8 mouse cellular contexts compared by ENCODE assay signal in the genomic region with DNA sequence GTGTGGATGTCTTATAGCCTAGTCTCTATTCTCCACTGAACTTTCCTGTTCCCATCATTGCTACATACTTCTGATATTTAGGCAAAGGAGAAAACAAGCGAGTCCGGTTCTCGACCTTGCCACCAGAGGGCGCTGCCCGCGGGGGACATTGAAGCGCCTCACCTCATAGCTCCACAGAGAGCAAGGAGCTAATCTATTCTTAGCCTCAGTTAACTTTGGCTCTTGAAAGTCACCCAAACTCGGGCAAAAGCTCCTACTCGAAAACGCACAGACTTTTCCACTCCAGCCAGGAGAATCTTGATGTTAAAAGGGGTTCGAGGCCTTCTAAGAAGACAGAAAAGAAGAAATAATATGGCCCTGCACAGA. TPM values are rescaled to one million over a fixed set of nuclear protein-coding genes. Genes with fewer than 3 reads are reported as not detected.
A peak's percentile ranks its signal among the peaks of the same experiment; 100 is the strongest.
DNase-seq lines count a peak whose midpoint lies in the region; ATAC-seq and TF ChIP-seq lines count a peak whose summit lies in the region.

No protein-coding gene starts in this region.

- peak overlapping the region; percentile 93 for H3K27ac ChIP-seq in bone marrow, adult 2 months (ENCODE audit: control insufficient read depth, insufficient read depth, low read depth, low read length, poor library complexity)
- H3K27ac ChIP-seq in embryonic facial prominence, embryonic 15.5 days (replicated peaks), result peak overlapping the region; percentile 92
- H3K27ac ChIP-seq in heart, embryonic 10.5 days, result peak overlapping the region; percentile 93; the same call in 1 of the 2 replicates
- H3K27ac ChIP-seq in kidney, embryonic 15.5 days, result peak overlapping the region; percentile 90
- no peak overlapping the region for H3K27ac ChIP-seq in liver, embryonic 11.5 days (ENCODE audit: low read depth, low read length)

- TF ChIP-seq POLR2A in bone marrow, adult 2 months (IDR thresholded peaks at IDR 0.05; ENCODE audit: borderline replicate concordance, control insufficient read depth, low read depth, low read length), result no peak

- 0% methylated on average over 11 of the region's 11 CpGs for WGBS in bone marrow, adult 2 months
- WGBS in embryonic facial prominence, embryonic 15.5 days, result 1% methylated on average over 11 of the region's 11 CpGs
- WGBS in heart, embryonic 10.5 days, result under 1% methylated on average over 11 of the region's 11 CpGs
- under 1% methylated on average over 11 of the region's 11 CpGs for WGBS in kidney, embryonic 15.5 days
- WGBS in liver, embryonic 11.5 days, result under 1% methylated on average over 11 of the region's 11 CpGs

- H3K27me3 ChIP-seq in embryonic facial prominence, embryonic 15.5 days, result no peaks in the 10 kb centered on the region
- no peaks in the 10 kb centered on the region for H3K27me3 ChIP-seq in heart, embryonic 10.5 days (ENCODE audit: insufficient read depth, poor library complexity, severe bottlenecking)
- H3K27me3 ChIP-seq in kidney, embryonic 15.5 days, result no peaks in the 10 kb centered on the region
- no peaks in the 10 kb centered on the region for H3K27me3 ChIP-seq in liver, embryonic 11.5 days (replicated peaks; ENCODE audit: control insufficient read depth, insufficient read depth, low read length)
- no peaks in the 10 kb centered on the region for H3K27me3 ChIP-seq in splenic B cell, adult 2 months (ENCODE audit: control insufficient read depth, insufficient read depth, low read length, poor library complexity, severe bottlenecking)

- peak; percentile 91 for DNase-seq in A20 (ENCODE audit: low read depth, low spot score)
- peak; percentile 93 for DNase-seq in heart, embryonic 10.5 days (ENCODE audit: low spot score)
- DNase-seq in liver, embryonic 11.5 days (ENCODE audit: low spot score), result peak; percentile 82
- DNase-seq in naive thymus-derived CD4-positive, alpha-beta T cell, adult 2 months (ENCODE audit: low read depth), result peak; percentile 93
- peak; percentile 88 for DNase-seq in splenic B cell, adult 2 months (ENCODE audit: low read depth, low spot score)

- no peaks in the 10 kb centered on the region for H3K36me3 ChIP-seq in embryonic facial prominence, embryonic 15.5 days
- H3K36me3 ChIP-seq in heart, embryonic 10.5 days, result no peaks in the 10 kb centered on the region
- H3K36me3 ChIP-seq in kidney, embryonic 15.5 days, result no peaks in the 10 kb centered on the region
- no peaks in the 10 kb centered on the region for H3K36me3 ChIP-seq in liver, embryonic 11.5 days (ENCODE audit: control insufficient read depth, insufficient read depth, low read length)
- no peaks in the 10 kb centered on the region for H3K36me3 ChIP-seq in splenic B cell, adult 2 months (ENCODE audit: control insufficient read depth, insufficient read depth, low read length, poor library complexity, severe bottlenecking)

- TF ChIP-seq CTCF in bone marrow, adult 2 months (IDR thresholded peaks at IDR 0.05; ENCODE audit: control insufficient read depth, insufficient read depth, low read length), result peak; percentile 94

- H3K4me2 ChIP-seq in embryonic facial prominence, embryonic 15.5 days (replicated peaks), result peak overlapping the region; percentile 93
- peak overlapping the region; percentile 91 for H3K4me2 ChIP-seq in kidney, embryonic 15.5 days
- peak overlapping the region; percentile 97 for H3K4me2 ChIP-seq in liver, embryonic 11.5 days

- ATAC-seq in embryonic facial prominence, embryonic 15.5 days (ENCODE audit: insufficient number of reproducible peaks, low FRiP score, low TSS enrichment, low read depth), result no peak; the same call in 1 of the 2 replicates
- peak; percentile 57 for ATAC-seq in kidney, embryonic 15.5 days (replicated peaks; ENCODE audit: low FRiP score)
- peak; percentile 63 for ATAC-seq in liver, embryonic 11.5 days (replicated peaks; ENCODE audit: low FRiP score)

- H3K9ac ChIP-seq in embryonic facial prominence, embryonic 15.5 days, result no peak overlapping the region
- H3K9ac ChIP-seq in kidney, embryonic 15.5 days, result peak overlapping the region; percentile 74; the same call in 1 of the 2 replicates
- H3K9ac ChIP-seq in liver, embryonic 11.5 days (ENCODE audit: low read depth, low read length), result no peak overlapping the region; the same call in 1 of the 2 replicates

- H3K4me3 ChIP-seq in bone marrow, adult 2 months (replicated peaks; ENCODE audit: control insufficient read depth, low read depth, low read length), result peak overlapping the region; percentile 83
- H3K4me3 ChIP-seq in embryonic facial prominence, embryonic 15.5 days (replicated peaks), result peak overlapping the region; percentile 74
- peak overlapping the region; percentile 83 for H3K4me3 ChIP-seq in heart, embryonic 10.5 days
- peak overlapping the region; percentile 73 for H3K4me3 ChIP-seq in kidney, embryonic 15.5 days (replicated peaks)
- peak overlapping the region; percentile 65 for H3K4me3 ChIP-seq in liver, embryonic 11.5 days (ENCODE audit: low read depth, low read length)

- H3K9me3 ChIP-seq in embryonic facial prominence, embryonic 15.5 days (replicated peaks), result no peaks in the 10 kb centered on the region
- no peaks in the 10 kb centered on the region for H3K9me3 ChIP-seq in heart, embryonic 10.5 days
- H3K9me3 ChIP-seq in kidney, embryonic 15.5 days (replicated peaks), result no peaks in the 10 kb centered on the region
- no peaks in the 10 kb centered on the region for H3K9me3 ChIP-seq in liver, embryonic 11.5 days (ENCODE audit: control insufficient read depth, low read length)

- peaks cover 2% of the 10 kb centered on the region for H3K4me1 ChIP-seq in bone marrow, adult 2 months (ENCODE audit: control insufficient read depth, insufficient read depth, low read length)
- H3K4me1 ChIP-seq in embryonic facial prominence, embryonic 15.5 days, result peaks cover 15% of the 10 kb centered on the region
- H3K4me1 ChIP-seq in heart, embryonic 10.5 days, result peaks cover 17% of the 10 kb centered on the region
- peaks cover 17% of the 10 kb centered on the region for H3K4me1 ChIP-seq in kidney, embryonic 15.5 days
- H3K4me1 ChIP-seq in liver, embryonic 11.5 days (replicated peaks; ENCODE audit: control insufficient read depth, insufficient read depth, low read length), result peaks cover 10% of the 10 kb centered on the region

RNA-seq across cellular contexts. Expression of a gene that starts 0.4 kb away (rescaled TPM):
- polyA plus RNA-seq in bone marrow, adult 2 months (2011; ENCODE audit: insufficient read depth, insufficient read length, low replicate concordance, missing spikeins), result 15.1 and 22.2 TPM in 2 replicates
- polyA plus RNA-seq in embryonic facial prominence, embryonic 15.5 days (2015; fragmentation: Nextera tagmentation; extraction: Ambion mirVana), result 18.4 and 19.6 TPM in 2 replicates
- polyA plus RNA-seq in heart, embryonic 10.5 days (2016; fragmentation: Nextera tagmentation; extraction: Ambion mirVana), result 14.4 and 14.8 TPM in 2 replicates
- 14.5 and 17.4 TPM in 2 replicates for polyA plus RNA-seq in kidney, embryonic 15.5 days (2015; fragmentation: Nextera tagmentation; extraction: Ambion mirVana)
- 11.9 and 12.4 TPM in 2 replicates for polyA plus RNA-seq in liver, embryonic 11.5 days (2014; fragmentation: Nextera tagmentation; extraction: Ambion mirVana)

RNA-seq across cellular contexts. Expression of a gene that starts 45.2 kb away (rescaled TPM):
- polyA plus RNA-seq in bone marrow, adult 2 months (2011; ENCODE audit: insufficient read depth, insufficient read length, low replicate concordance, missing spikeins), result 0.61 and 1.1 TPM in 2 replicates
- 4.8 and 5.3 TPM in 2 replicates for polyA plus RNA-seq in embryonic facial prominence, embryonic 15.5 days (2015; fragmentation: Nextera tagmentation; extraction: Ambion mirVana)
- polyA plus RNA-seq in heart, embryonic 10.5 days (2016; fragmentation: Nextera tagmentation; extraction: Ambion mirVana), result 1.7 and 2.2 TPM in 2 replicates
- polyA plus RNA-seq in kidney, embryonic 15.5 days (2015; fragmentation: Nextera tagmentation; extraction: Ambion mirVana), result 5.0 and 5.4 TPM in 2 replicates
- polyA plus RNA-seq in liver, embryonic 11.5 days (2014; fragmentation: Nextera tagmentation; extraction: Ambion mirVana), result 0.67 and 1.2 TPM in 2 replicates
